Mouse (Mus musculus): ENCODE measurements around the gene Zfp831. TPM values are rescaled to one million over a fixed set of nuclear protein-coding genes. Genes with fewer than 3 reads are reported as not detected.

The Zfp831 gene
- polyA plus RNA-seq, 1 experiment = 0.41 TPM

GRCm38 (mm10) chr2:174662593-174662992 lies 19.3 kb downstream of the Zfp831 start:
- Histone ChIP-seq H3K27ac (ENCODE audit: insufficient read depth, low read depth, low read length) (no peak overlapping the region), H3K4me3 (ENCODE audit: low read depth, low read length) (no peak overlapping the region), H3K4me1 (ENCODE audit: control insufficient read depth, insufficient read depth, insufficient read length, low read length) (peaks cover 13% of the 10 kb centered on the region; the same call in 1 of the 2 replicates), H3K36me3 (ENCODE audit: control insufficient read depth, insufficient read depth, low read length) (no peaks in the 10 kb centered on the region), H3K27me3 (ENCODE audit: control insufficient read depth, insufficient read depth, low read length) (no peaks in the 10 kb centered on the region)
- WGBS = 94% methylated on average over 1 of the region's 1 CpGs
- no peak for TF ChIP-seq CTCF (IDR thresholded peaks at IDR 0.05; ENCODE audit: extremely low read depth, insufficient read length, insufficient replicate concordance, low read depth, low read length)
- TF ChIP-seq POLR2A (IDR thresholded peaks at IDR 0.05; ENCODE audit: low read depth, low read length) = no peak

GRCm38 (mm10) chr2:174665404-174665803 lies 22.1 kb downstream of the Zfp831 start:
- H3K4me3 ChIP-seq (ENCODE audit: low read depth, low read length) = no peak overlapping the region
- no peak for TF ChIP-seq POLR2A (IDR thresholded peaks at IDR 0.05; ENCODE audit: low read depth, low read length)
- TF ChIP-seq CTCF (IDR thresholded peaks at IDR 0.05; ENCODE audit: extremely low read depth, insufficient read length, insufficient replicate concordance, low read depth, low read length) = no peak
- H3K4me1 ChIP-seq (ENCODE audit: control insufficient read depth, insufficient read depth, insufficient read length, low read length) = peaks cover 6% of the 10 kb centered on the region; the same call in 1 of the 2 replicates
- no peaks in the 10 kb centered on the region for H3K27me3 ChIP-seq (ENCODE audit: control insufficient read depth, insufficient read depth, low read length)
- H3K27ac ChIP-seq (ENCODE audit: insufficient read depth, low read depth, low read length) = no peak overlapping the region
- no peaks in the 10 kb centered on the region for H3K36me3 ChIP-seq (ENCODE audit: control insufficient read depth, insufficient read depth, low read length)
- WGBS = 80% methylated on average over 5 of the region's 5 CpGs

- 71% methylated on average over 3 of the region's 3 CpGs for WGBS
- H3K27me3 ChIP-seq (ENCODE audit: control insufficient read depth, insufficient read depth, low read length) = no peaks in the 10 kb centered on the region
- H3K27ac ChIP-seq (ENCODE audit: insufficient read depth, low read depth, low read length) = no peak overlapping the region
- H3K4me3 ChIP-seq (ENCODE audit: low read depth, low read length) = no peak overlapping the region
- TF ChIP-seq CTCF (IDR thresholded peaks at IDR 0.05; ENCODE audit: extremely low read depth, insufficient read length, insufficient replicate concordance, low read depth, low read length) (no peak), POLR2A (IDR thresholded peaks at IDR 0.05; ENCODE audit: low read depth, low read length) (no peak)
- H3K36me3 ChIP-seq (ENCODE audit: control insufficient read depth, insufficient read depth, low read length) = no peaks in the 10 kb centered on the region
- no peaks in the 10 kb centered on the region for H3K4me1 ChIP-seq (ENCODE audit: control insufficient read depth, insufficient read depth, insufficient read length, low read length)
Measured at GRCm38 (mm10) chr2:174668806-174669205, 25.5 kb downstream of the Zfp831 start.

- WGBS = 45% methylated on average over 11 of the region's 11 CpGs
- H3K4me3 ChIP-seq (ENCODE audit: low read depth, low read length) = peak overlapping the region; percentile 32; the same call in 1 of the 2 replicates
Measured at GRCm38 (mm10) chr2:174672506-174673190, 29.3 kb downstream of the Zfp831 start.

GRCm38 (mm10) chr2:174673592-174674286 lies 30.4 kb downstream of the Zfp831 start:
- 3% methylated on average over 25 of the region's 25 CpGs for WGBS
- Histone ChIP-seq H3K4me1 (ENCODE audit: control insufficient read depth, insufficient read depth, insufficient read length, low read length) (no peaks in the 10 kb centered on the region), H3K4me3 (ENCODE audit: low read depth, low read length) (peak overlapping the region; percentile 67), H3K27ac (ENCODE audit: insufficient read depth, low read depth, low read length) (no peak overlapping the region), H3K36me3 (ENCODE audit: control insufficient read depth, insufficient read depth, low read length) (no peaks in the 10 kb centered on the region), H3K27me3 (ENCODE audit: control insufficient read depth, insufficient read depth, low read length) (no peaks in the 10 kb centered on the region)
- TF ChIP-seq POLR2A (IDR thresholded peaks at IDR 0.05; ENCODE audit: low read depth, low read length) (no peak), CTCF (IDR thresholded peaks at IDR 0.05; ENCODE audit: extremely low read depth, insufficient read length, insufficient replicate concordance, low read depth, low read length) (peak; percentile 75)

More at GRCm38 (mm10) chr2:174672506-174673190, 29.3 kb downstream of the Zfp831 start:
- no peaks in the 10 kb centered on the region for H3K36me3 ChIP-seq (ENCODE audit: control insufficient read depth, insufficient read depth, low read length)
- peak; percentile 58; the same call in 1 of the 2 replicates for TF ChIP-seq CTCF (IDR thresholded peaks at IDR 0.05; ENCODE audit: extremely low read depth, insufficient read length, insufficient replicate concordance, low read depth, low read length)
- no peak for TF ChIP-seq POLR2A (IDR thresholded peaks at IDR 0.05; ENCODE audit: low read depth, low read length)
- H3K27me3 ChIP-seq (ENCODE audit: control insufficient read depth, insufficient read depth, low read length) = no peaks in the 10 kb centered on the region
- H3K4me1 ChIP-seq (ENCODE audit: control insufficient read depth, insufficient read depth, insufficient read length, low read length) = no peaks in the 10 kb centered on the region
- peak overlapping the region; percentile 20; the same call in 1 of the 2 replicates for H3K27ac ChIP-seq (ENCODE audit: insufficient read depth, low read depth, low read length)

GRCm38 (mm10) chr2:174674287-174675045 lies 31.1 kb downstream of the Zfp831 start:
- Histone ChIP-seq H3K36me3 (ENCODE audit: control insufficient read depth, insufficient read depth, low read length) (no peaks in the 10 kb centered on the region), H3K4me3 (ENCODE audit: low read depth, low read length) (0 out of 2 replicates have a peak overlapping the region, but pooled peaks have one; percentile 9), H3K4me1 (ENCODE audit: control insufficient read depth, insufficient read depth, insufficient read length, low read length) (no peaks in the 10 kb centered on the region), H3K27me3 (ENCODE audit: control insufficient read depth, insufficient read depth, low read length) (no peaks in the 10 kb centered on the region), H3K27ac (ENCODE audit: insufficient read depth, low read depth, low read length) (no peak overlapping the region)
- no peak for TF ChIP-seq POLR2A (IDR thresholded peaks at IDR 0.05; ENCODE audit: low read depth, low read length)
- no peak for TF ChIP-seq CTCF (IDR thresholded peaks at IDR 0.05; ENCODE audit: extremely low read depth, insufficient read length, insufficient replicate concordance, low read depth, low read length)
- WGBS = 16% methylated on average over 16 of the region's 16 CpGs
